Mouse (Mus musculus) ES-E14 (cell line): ENCODE results near the gene Mageb1. TPM values are rescaled to one million over a fixed set of nuclear protein-coding genes. Genes with fewer than 3 reads are reported as not detected.
"Not testable (repeated sequence)": the region's sequence is repeated elsewhere in the genome, so short reads cannot be mapped to it uniquely, and the experiment has no call there.

Source experiments
- DNase-seq: peaks from one replicate; pipeline ENCODE4 v3.0.0-alpha.2; 2013; ENCODE audit warnings: low read depth, low spot score
- H3K27ac ChIP-seq: 2 replicates; pipeline ENCODE4 v1.5.1; 2012; ENCODE audit warnings: low read depth, mild to moderate bottlenecking, low read length, moderate library complexity, mixed read lengths; ENCODE audit not compliant: poor library complexity, insufficient read depth, severe bottlenecking
- H3K36me3 ChIP-seq: 2 replicates; pipeline ENCODE4 v1.6.1; 2012; ENCODE audit warnings: mild to moderate bottlenecking, low read length, moderate library complexity, mixed read lengths; ENCODE audit not compliant: control insufficient read depth, poor library complexity, insufficient read depth, severe bottlenecking
- H3K4me1 ChIP-seq, 2 experiments: fragments of 150-350 bp in 1 of 2; sonication (generic) in 1 of 2; 2 replicates each; pipeline ENCODE4 v1.6.1; 2012; ENCODE audit warnings: low read length in 2 of 2, mild to moderate bottlenecking in 1 of 2, mixed read lengths in 1 of 2; ENCODE audit not compliant: control insufficient read depth in 2 of 2, insufficient read depth in 2 of 2, poor library complexity in 1 of 2
- H3K4me3 ChIP-seq, 2 experiments: fragments of 150-350 bp in 1 of 2; sonication (generic) in 1 of 2; 2 replicates each; pipeline ENCODE4 v1.5.1; 2012; ENCODE audit warnings: low read length in 2 of 2, low read depth in 1 of 2, mild to moderate bottlenecking in 1 of 2, mixed read lengths in 1 of 2; ENCODE audit not compliant: insufficient read depth in 1 of 2, poor library complexity in 1 of 2, severe bottlenecking in 1 of 2
- H3K9ac ChIP-seq: 2 replicates; pipeline ENCODE4 v1.6.1; 2012; ENCODE audit warnings: low read depth, mild to moderate bottlenecking, low read length, mixed read lengths; ENCODE audit not compliant: poor library complexity, insufficient read depth, severe bottlenecking
- H3K9me3 ChIP-seq: fragments of 150-350 bp; sonication (generic); 2 replicates; pipeline ENCODE4 v1.6.1; 2012; ENCODE audit warnings: low read depth, mild to moderate bottlenecking, low read length; ENCODE audit not compliant: control insufficient read depth, insufficient read depth
- in situ Hi-C, 2 experiments: fragments of 600-800 bp; cut with MboI; formaldehyde crosslinking; loops; one replicate each; pipeline ENCODE4 v1.15.1; 2025; ENCODE audit warnings: low sequenced_read_pairs in 2 of 2, inconsistent platforms in 1 of 2; ENCODE audit not compliant: unreplicated experiment in 2 of 2
- total RNA-seq: library from RNA; depleted of rRNA; stranded (reverse); fragments of 300-350 nt; gene quantifications from 2 replicates; pipeline ENCODE4 v1.2.3, GENCODE M21; 2012; rRNA removed

Gene Mageb1
- not detected in 2 replicates for total RNA-seq

DNA sequence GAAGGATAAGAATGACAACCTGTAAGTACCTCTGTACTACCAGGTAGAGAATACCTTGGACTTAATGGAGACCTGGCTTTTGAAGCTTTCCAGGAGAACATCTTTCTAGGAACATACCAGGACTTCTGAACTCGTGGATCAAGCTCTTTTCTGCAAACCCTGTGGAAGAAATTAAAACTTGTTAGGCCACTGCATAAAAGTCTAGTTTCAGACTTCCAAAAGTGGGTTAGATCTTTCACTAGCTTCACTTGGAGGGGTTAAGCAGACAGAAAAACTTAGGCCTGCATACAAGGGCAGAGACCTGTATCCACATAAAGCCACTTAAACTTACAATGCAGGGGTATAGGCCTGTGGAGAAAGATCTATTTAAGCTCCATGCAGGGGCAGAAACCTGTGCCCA lies at the start of gene Mageb1:
Mageb1 (minus strand) TSS at position 101 of the 400 bp plus-strand sequence.
- DNase-seq, H3K36me3 ChIP-seq, in situ Hi-C loops, H3K9ac ChIP-seq, H3K27ac ChIP-seq, H3K4me1 ChIP-seq, H3K4me3 ChIP-seq, H3K9me3 ChIP-seq: not testable (repeated sequence)

Other genes starting within 250 kb of the Mageb1 start
- not detected in 2 replicates for gene Mageb5, start 233.3 kb downstream of the Mageb1 start, total RNA-seq